Mouse (Mus musculus) gastrocnemius, postnatal 10 days (tissue): ENCODE data around the gene Cd109. TPM values are rescaled to one million over a fixed set of nuclear protein-coding genes. Genes with fewer than 3 reads are reported as not detected.
A peak's percentile ranks its signal among the peaks of the same experiment; 100 is the strongest.

ENCODE experiments used
- DNase-seq: peaks from one replicate; pipeline ENCODE4 v3.0.0; 2021; ENCODE audit warnings: mixed read lengths
- total RNA-seq, 2 experiments: library from RNA; stranded (reverse); gene quantifications; 2 replicates each; pipeline ENCODE4 v1.2.3; 2021

Cd109 gene
- total RNA-seq, 2 experiments from 2014 or later = 8.6 to 14.8 TPM

GRCm38 (mm10) chr9:78641386-78641785, 26.0 kb downstream of the Cd109 start:
- DNase-seq = no peak

- peak; percentile 74 for DNase-seq
Measured at GRCm38 (mm10) chr9:78646008-78646777, 30.8 kb downstream of the Cd109 start.

DNA sequence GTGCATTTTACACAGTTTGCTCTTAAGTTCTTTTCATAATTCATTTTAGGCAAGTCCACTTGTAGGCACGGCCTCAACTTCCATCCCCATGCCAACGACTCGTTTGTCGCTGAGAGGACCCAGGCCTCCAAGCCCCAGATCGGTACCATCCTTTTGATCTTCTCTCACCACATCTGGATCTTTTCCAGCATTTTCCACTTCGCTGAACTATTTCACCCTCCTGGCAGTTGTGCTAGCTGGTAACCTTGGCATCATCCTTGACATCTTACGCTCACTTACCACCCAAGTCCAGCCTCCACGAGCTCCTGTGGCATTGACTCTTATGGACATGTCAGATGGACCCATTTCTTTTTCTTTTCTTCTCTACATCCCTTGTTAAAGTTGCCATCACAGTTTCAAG, 33.3 kb downstream of the Cd109 start:
- no peak for DNase-seq

DNA sequence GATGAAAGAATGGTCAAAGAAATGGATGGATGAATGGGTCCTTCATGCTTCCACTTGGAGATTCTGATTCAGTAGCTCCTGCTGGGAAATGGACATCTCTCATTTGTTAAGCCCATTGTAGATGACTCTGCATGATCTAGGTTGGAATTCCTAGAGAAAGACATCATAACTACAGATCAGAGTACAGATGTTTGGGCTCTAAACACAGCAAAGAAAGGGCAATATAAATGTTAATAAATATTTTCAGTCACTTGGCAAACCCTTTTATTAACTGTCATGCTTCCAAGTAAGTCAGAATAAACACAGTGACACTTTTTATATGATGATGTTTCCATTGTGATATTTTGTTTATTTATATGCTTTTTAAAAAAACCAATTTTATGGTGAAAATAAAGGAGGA, 34.1 kb downstream of the Cd109 start:
- DNase-seq = no peak

DNA sequence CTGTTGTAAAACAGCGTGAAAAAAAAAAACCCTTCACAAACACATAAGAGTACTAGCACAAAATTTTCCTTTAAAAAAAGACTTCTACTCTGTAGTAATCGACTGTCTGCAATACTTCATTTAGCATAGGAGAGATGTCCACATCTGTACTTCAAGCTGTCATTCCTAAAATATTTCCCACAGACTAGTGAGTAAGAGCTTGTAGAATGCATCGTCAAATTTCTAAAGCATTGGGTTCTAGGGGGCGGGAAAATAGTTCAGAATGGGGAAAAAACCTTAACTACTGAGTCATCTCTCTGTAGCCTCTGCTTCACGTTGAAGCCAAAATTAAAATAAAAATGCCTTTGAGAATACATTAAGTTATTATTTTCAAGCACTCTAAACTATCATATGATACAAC, 42.2 kb downstream of the Cd109 start:
- no peak for DNase-seq

GRCm38 (mm10) chr9:78671446-78671985, 56.2 kb downstream of the Cd109 start:
- DNase-seq = no peak

DNA sequence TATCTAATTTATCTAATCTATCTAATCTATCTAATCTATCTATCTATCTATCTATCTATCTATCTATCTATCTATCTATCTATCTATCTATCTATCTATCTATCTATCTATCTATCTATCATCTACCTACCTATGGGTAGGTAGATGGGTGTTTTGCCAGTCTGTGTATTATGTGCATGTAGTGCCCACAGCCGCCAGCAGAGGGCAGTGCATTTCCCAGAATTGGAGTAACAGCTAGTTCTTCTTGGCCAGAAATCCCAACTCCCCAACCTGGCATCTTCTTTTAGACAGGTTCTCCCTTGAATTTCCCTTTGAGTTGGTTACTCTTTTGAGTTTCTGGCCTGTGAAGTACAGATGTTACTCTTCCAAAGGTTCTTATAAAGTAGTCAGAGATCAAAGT, 85.3 kb downstream of the Cd109 start:
- peak; percentile 70 for DNase-seq

GRCm38 (mm10) chr9:78702509-78703239, 87.3 kb downstream of the Cd109 start:
- DNase-seq = no peak

- no peak for DNase-seq
Measured at GRCm38 (mm10) chr9:78720888-78721798, 105.8 kb downstream of the Cd109 start.

DNA sequence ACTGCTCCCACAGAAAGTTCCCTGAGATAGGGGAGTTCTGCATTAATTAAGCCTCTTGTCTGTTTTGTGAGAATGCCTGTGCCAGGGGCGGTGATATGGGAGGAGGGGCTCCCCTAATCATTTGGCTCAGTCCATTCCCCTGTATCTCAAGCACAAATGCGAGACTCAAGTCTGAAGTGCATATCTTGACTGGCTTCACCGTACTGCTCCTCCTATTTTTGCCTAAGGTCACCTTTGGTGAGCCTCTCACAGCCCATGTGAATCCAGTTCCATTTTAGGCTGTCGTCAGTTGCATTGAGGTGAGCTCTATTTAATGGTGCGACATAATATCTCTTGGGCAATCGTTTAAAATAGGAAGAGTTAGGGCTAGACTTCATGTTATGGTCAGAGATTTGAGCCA, 116.6 kb downstream of the Cd109 start:
- no peak for DNase-seq

DNA sequence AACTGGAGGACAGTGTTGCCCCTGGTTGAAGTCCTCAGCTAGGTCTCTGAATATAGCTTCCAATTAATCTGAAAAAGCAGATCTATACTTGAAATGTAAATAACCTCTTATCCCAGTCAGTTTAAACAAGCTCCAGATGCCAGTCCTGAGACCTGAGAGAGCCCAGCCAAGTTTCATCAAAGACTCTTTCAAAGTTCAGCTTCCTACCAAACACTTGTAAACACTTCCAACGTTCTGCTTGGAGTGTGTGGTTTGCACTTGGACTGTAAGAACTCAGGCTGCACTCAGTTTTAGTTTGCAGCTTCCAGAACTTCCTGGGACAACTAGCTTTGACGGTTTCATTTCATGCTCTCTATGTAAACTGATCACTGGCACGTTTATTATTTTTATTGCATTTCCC, 120.2 kb downstream of the Cd109 start:
- DNase-seq = no peak

DNA sequence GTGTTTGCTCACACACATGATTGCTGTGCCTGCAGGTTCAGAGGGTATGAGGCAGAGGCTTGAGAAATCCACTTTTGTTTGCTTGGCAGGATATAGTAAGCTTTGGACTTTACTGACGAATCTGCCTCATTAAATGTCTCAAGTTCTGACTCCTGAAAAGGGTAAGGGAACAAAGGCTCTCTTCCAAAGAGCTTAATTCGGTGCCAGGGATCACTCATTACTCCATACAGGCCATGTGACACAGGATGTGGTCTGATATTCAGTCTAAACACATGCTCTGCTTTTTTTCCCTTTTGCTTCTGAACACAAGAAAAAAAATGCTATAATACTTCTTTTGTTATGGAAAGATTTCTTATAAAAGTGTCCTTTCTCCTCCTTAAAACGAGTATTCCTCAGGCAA, 126.7 kb downstream of the Cd109 start:
- no peak for DNase-seq

- peak; percentile 53 for DNase-seq
Measured at GRCm38 (mm10) chr9:78750246-78750645, 134.9 kb downstream of the Cd109 start.

Other genes with a start within 250 kb of the Cd109 start
- not detected for gene Dppa5a, start 247.4 kb upstream of the Cd109 start, total RNA-seq
- under 1 TPM in 1 of 2 experiments, not detected in 1; 0.12 TPM for gene Ooep, start 236.8 kb upstream of the Cd109 start, total RNA-seq
- gene Ddx43, start 219.8 kb upstream of the Cd109 start, total RNA-seq = not detected
- gene Cgas, start 172.3 kb upstream of the Cd109 start, total RNA-seq = 1 to 10 TPM in 1 of 2 experiments, under 1 TPM in 1; 0.96 to 1.2 TPM
- gene Mto1, start 167.3 kb upstream of the Cd109 start, total RNA-seq = 10 to 100 TPM; 15.3 to 16.4 TPM
- gene Gm17324, start 166.8 kb upstream of the Cd109 start, total RNA-seq = not detected
- 1,000 to 10,000 TPM; 2,370 to 3,141 TPM for gene Eef1a1, start 126.4 kb upstream of the Cd109 start, total RNA-seq
- gene Slc17a5, start 27.5 kb upstream of the Cd109 start, total RNA-seq = 1 to 10 TPM; 4.1 to 5.7 TPM